Mouse (Mus musculus) kidney, postnatal 4 days (tissue): ENCODE results near the gene Fam126a.
"Not testable (repeated sequence)": the region's sequence is repeated elsewhere in the genome, so short reads cannot be mapped to it uniquely, and the experiment has no call there.

Experiments
- DNase-seq, 2 experiments: peaks; one replicate each; pipeline ENCODE4 v3.0.0; 2021; ENCODE audit warnings: mixed read lengths in 2 of 2

Fam126a gene

DNA sequence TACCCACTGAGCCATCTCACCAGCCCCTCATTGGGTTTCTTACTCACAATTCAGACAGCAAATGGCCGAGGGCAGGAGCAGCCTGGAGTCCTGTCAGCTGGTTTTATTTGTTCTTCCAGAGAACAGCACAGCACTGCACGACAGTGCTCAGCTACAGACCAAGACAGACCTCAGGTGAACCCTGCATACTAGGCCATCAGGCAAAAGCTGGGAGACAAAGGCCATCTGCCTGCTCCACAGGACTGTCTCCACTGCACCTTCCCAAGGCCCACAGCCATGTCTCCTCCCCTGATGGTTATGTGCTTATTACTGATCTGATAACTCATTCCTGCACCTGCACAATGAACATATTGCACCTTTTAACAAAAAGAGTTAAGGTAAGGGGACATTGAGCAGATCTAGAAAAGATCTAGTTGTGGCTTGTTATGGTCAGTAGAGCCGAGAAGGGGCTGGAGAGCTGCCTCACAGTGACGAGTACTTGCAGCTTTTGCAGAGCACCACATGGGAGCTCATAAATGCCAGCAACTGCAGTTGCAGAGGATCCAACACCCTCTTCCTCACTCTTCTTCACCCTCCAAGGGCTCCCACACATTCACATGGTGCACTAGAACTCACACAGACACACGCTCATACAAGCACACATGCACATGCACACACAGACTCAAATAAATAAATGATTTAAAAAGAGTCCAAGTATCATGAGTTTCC is 137.2 kb downstream of the Fam126a start:
- no peak for DNase-seq

GRCm38 (mm10) chr5:23890734-23891133 is 139.8 kb downstream of the Fam126a start:
- peak; percentile 89 to 90 for DNase-seq

DNA sequence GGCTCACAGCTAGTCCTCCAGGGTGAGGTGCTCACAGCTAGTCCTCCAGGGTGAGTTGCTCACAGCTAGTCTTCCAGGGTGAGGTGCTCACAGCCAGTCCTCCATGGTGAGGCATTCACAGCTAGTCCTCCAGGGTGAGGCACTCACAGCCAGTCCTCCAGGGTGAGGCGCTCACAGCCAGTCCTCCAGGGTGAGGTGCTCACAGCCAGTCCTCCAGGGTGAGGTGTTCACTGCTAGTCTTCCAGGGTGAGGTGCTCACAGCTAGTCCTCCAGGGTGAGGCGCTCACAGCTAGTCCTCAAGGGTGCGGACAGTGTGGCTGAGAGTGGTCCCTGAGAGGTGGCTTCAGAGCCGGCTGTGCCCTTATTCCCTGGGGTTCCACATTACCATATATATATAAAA is 141.0 kb downstream of the Fam126a start:
- DNase-seq: no peak

- DNase-seq: no peak
These were observed 143.4 kb downstream of the Fam126a start for GRCm38 (mm10) chr5:23887111-23887510.

DNA sequence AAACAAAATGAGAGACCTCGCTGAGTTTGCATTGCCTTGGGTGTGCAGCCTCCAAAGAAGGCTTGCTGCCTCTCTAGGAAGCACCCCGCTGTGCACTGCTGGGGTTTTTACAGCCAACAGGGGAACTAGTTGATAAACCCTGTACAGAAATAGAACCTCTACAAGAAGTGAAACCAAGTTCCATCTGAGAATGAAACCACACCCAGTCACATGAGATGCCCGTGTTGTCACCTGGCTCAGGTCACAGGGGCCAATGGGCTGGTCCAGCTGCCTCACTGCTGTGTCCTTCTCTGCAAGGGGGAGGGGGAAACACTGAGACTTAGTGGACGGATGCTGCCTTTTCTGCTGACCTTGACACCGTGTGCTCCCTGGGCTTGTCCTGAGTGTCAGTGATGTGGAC is 156.0 kb downstream of the Fam126a start:
- DNase-seq: no peak

- no peak for DNase-seq
These were observed 157.9 kb downstream of the Fam126a start for GRCm38 (mm10) chr5:23872586-23872985.

GRCm38 (mm10) chr5:23871323-23871722 is 159.2 kb downstream of the Fam126a start:
- not testable (repeated sequence) for DNase-seq

GRCm38 (mm10) chr5:23865941-23866340 is 164.5 kb downstream of the Fam126a start:
- DNase-seq: no peak
